Mouse (Mus musculus): ENCODE data around the gene Smg1. TPM values are rescaled to one million over a fixed set of nuclear protein-coding genes. Genes with fewer than 3 reads are reported as not detected.

The Smg1 gene
- polyA plus RNA-seq, 1 experiment from 2014 or later: 10.8 TPM

GRCm38 (mm10) chr7:118251392-118252170, 8.1 kb upstream of the Smg1 start:
- no peak for ATAC-seq
- Histone ChIP-seq H3K36me3 (ENCODE audit: control insufficient read depth, insufficient read depth, low read length) (no peaks in the 10 kb centered on the region), H3K27ac (ENCODE audit: low read length) (peak overlapping the region; percentile 55; the same call in 1 of the 2 replicates), H3K9ac (ENCODE audit: low read depth, low read length) (no peak overlapping the region), H3K9me3 (ENCODE audit: control insufficient read depth, low read length) (no peaks in the 10 kb centered on the region), H3K4me1 (ENCODE audit: control insufficient read depth, insufficient read depth, low read length) (peaks cover 20% of the 10 kb centered on the region; the same call in 1 of the 2 replicates), H3K4me2 (ENCODE audit: low read depth, low read length) (no peak overlapping the region), H3K4me3 (ENCODE audit: low read length) (no peak overlapping the region), H3K27me3 (replicated peaks; ENCODE audit: control insufficient read depth, insufficient read depth, low read length) (no peaks in the 10 kb centered on the region)
- 96% methylated on average over 2 of the region's 2 CpGs for WGBS

- no peak overlapping the region for H3K9ac ChIP-seq (ENCODE audit: low read depth, low read length)
- 57% methylated on average over 4 of the region's 4 CpGs for WGBS
- peaks cover 20% of the 10 kb centered on the region; the same call in 1 of the 2 replicates for H3K4me1 ChIP-seq (ENCODE audit: control insufficient read depth, insufficient read depth, low read length)
- peak; percentile 66 for ATAC-seq
- H3K36me3 ChIP-seq (ENCODE audit: control insufficient read depth, insufficient read depth, low read length): no peaks in the 10 kb centered on the region
- peak overlapping the region; percentile 75 for H3K27ac ChIP-seq (ENCODE audit: low read length)
- H3K9me3 ChIP-seq (ENCODE audit: control insufficient read depth, low read length): no peaks in the 10 kb centered on the region
- H3K4me3 ChIP-seq (ENCODE audit: low read length): no peak overlapping the region
- H3K27me3 ChIP-seq (replicated peaks; ENCODE audit: control insufficient read depth, insufficient read depth, low read length): no peaks in the 10 kb centered on the region
- H3K4me2 ChIP-seq (ENCODE audit: low read depth, low read length): no peak overlapping the region
Measured at GRCm38 (mm10) chr7:118250482-118251160, 7.2 kb upstream of the Smg1 start.

- no peak overlapping the region for H3K4me3 ChIP-seq (ENCODE audit: low read length)
- no peak overlapping the region for H3K27ac ChIP-seq (ENCODE audit: low read length)
- WGBS: 87% methylated on average over 2 of the region's 2 CpGs
- no peaks in the 10 kb centered on the region for H3K36me3 ChIP-seq (ENCODE audit: control insufficient read depth, insufficient read depth, low read length)
- no peaks in the 10 kb centered on the region for H3K9me3 ChIP-seq (ENCODE audit: control insufficient read depth, low read length)
- no peak overlapping the region for H3K9ac ChIP-seq (ENCODE audit: low read depth, low read length)
- peaks cover 20% of the 10 kb centered on the region; the same call in 1 of the 2 replicates for H3K4me1 ChIP-seq (ENCODE audit: control insufficient read depth, insufficient read depth, low read length)
- H3K27me3 ChIP-seq (replicated peaks; ENCODE audit: control insufficient read depth, insufficient read depth, low read length): no peaks in the 10 kb centered on the region
- no peak overlapping the region for H3K4me2 ChIP-seq (ENCODE audit: low read depth, low read length)
- no peak for ATAC-seq
Measured at GRCm38 (mm10) chr7:118249563-118249962, 6.1 kb upstream of the Smg1 start.

GRCm38 (mm10) chr7:118248069-118248468, 4.6 kb upstream of the Smg1 start:
- no peaks in the 10 kb centered on the region for H3K36me3 ChIP-seq (ENCODE audit: control insufficient read depth, insufficient read depth, low read length)
- H3K4me1 ChIP-seq (ENCODE audit: control insufficient read depth, insufficient read depth, low read length): peaks cover 13% of the 10 kb centered on the region; the same call in 1 of the 2 replicates
- no peak overlapping the region for H3K4me3 ChIP-seq (ENCODE audit: low read length)
- no peaks in the 10 kb centered on the region for H3K9me3 ChIP-seq (ENCODE audit: control insufficient read depth, low read length)
- WGBS: 77% methylated on average over 8 of the region's 8 CpGs
- no peak overlapping the region for H3K27ac ChIP-seq (ENCODE audit: low read length)
- ATAC-seq: no peak
- H3K9ac ChIP-seq (ENCODE audit: low read depth, low read length): no peak overlapping the region
- H3K4me2 ChIP-seq (ENCODE audit: low read depth, low read length): no peak overlapping the region
- no peaks in the 10 kb centered on the region for H3K27me3 ChIP-seq (replicated peaks; ENCODE audit: control insufficient read depth, insufficient read depth, low read length)

- no peak for ATAC-seq
- no peak overlapping the region for H3K9ac ChIP-seq (ENCODE audit: low read depth, low read length)
- no peak overlapping the region for H3K4me3 ChIP-seq (ENCODE audit: low read length)
- H3K9me3 ChIP-seq (ENCODE audit: control insufficient read depth, low read length): no peaks in the 10 kb centered on the region
- 0 out of 2 replicates have a peak, but pooled peaks cover 8% of the 10 kb centered on the region for H3K4me1 ChIP-seq (ENCODE audit: control insufficient read depth, insufficient read depth, low read length)
- no peak overlapping the region for H3K4me2 ChIP-seq (ENCODE audit: low read depth, low read length)
- WGBS: 93% methylated on average over 3 of the region's 3 CpGs
- no peaks in the 10 kb centered on the region for H3K36me3 ChIP-seq (ENCODE audit: control insufficient read depth, insufficient read depth, low read length)
- H3K27me3 ChIP-seq (replicated peaks; ENCODE audit: control insufficient read depth, insufficient read depth, low read length): no peaks in the 10 kb centered on the region
- H3K27ac ChIP-seq (ENCODE audit: low read length): no peak overlapping the region
Measured at GRCm38 (mm10) chr7:118245260-118245659, 1.8 kb upstream of the Smg1 start.

GRCm38 (mm10) chr7:118242911-118243412, 508 bp downstream of the Smg1 start:
- H3K4me3 ChIP-seq (ENCODE audit: low read length): peak overlapping the region; percentile 99

GRCm38 (mm10) chr7:118242309-118242708, 1.2 kb downstream of the Smg1 start:
- Histone ChIP-seq H3K4me2 (ENCODE audit: low read depth, low read length) (peak overlapping the region; percentile 65), H3K27me3 (replicated peaks; ENCODE audit: control insufficient read depth, insufficient read depth, low read length) (no peaks in the 10 kb centered on the region), H3K4me3 (ENCODE audit: low read length) (peak overlapping the region; percentile 99), H3K9me3 (ENCODE audit: control insufficient read depth, low read length) (no peaks in the 10 kb centered on the region), H3K36me3 (ENCODE audit: control insufficient read depth, insufficient read depth, low read length) (no peaks in the 10 kb centered on the region), H3K4me1 (ENCODE audit: control insufficient read depth, insufficient read depth, low read length) (peaks cover 3% of the 10 kb centered on the region; the same call in 1 of the 2 replicates), H3K9ac (ENCODE audit: low read depth, low read length) (peak overlapping the region; percentile 99), H3K27ac (ENCODE audit: low read length) (peak overlapping the region; percentile 99)
- no peak for ATAC-seq
- WGBS: 13% methylated on average over 6 of the region's 6 CpGs

More at GRCm38 (mm10) chr7:118242911-118243412, 508 bp downstream of the Smg1 start:
- H3K27ac ChIP-seq (ENCODE audit: low read length): peak overlapping the region; percentile 99
- H3K4me2 ChIP-seq (ENCODE audit: low read depth, low read length): peak overlapping the region; percentile 65
- peak overlapping the region; percentile 99 for H3K9ac ChIP-seq (ENCODE audit: low read depth, low read length)
- H3K27me3 ChIP-seq (replicated peaks; ENCODE audit: control insufficient read depth, insufficient read depth, low read length): no peaks in the 10 kb centered on the region
- no peaks in the 10 kb centered on the region for H3K36me3 ChIP-seq (ENCODE audit: control insufficient read depth, insufficient read depth, low read length)
- H3K9me3 ChIP-seq (ENCODE audit: control insufficient read depth, low read length): no peaks in the 10 kb centered on the region
- peaks cover 4% of the 10 kb centered on the region; the same call in 1 of the 2 replicates for H3K4me1 ChIP-seq (ENCODE audit: control insufficient read depth, insufficient read depth, low read length)
- peak; percentile 64 for ATAC-seq
- WGBS: under 1% methylated on average over 50 of the region's 50 CpGs

- H3K27me3 ChIP-seq (replicated peaks; ENCODE audit: control insufficient read depth, insufficient read depth, low read length): no peaks in the 10 kb centered on the region
- H3K4me1 ChIP-seq (ENCODE audit: control insufficient read depth, insufficient read depth, low read length): peaks cover 3% of the 10 kb centered on the region; the same call in 1 of the 2 replicates
- H3K9me3 ChIP-seq (ENCODE audit: control insufficient read depth, low read length): no peaks in the 10 kb centered on the region
- no peak for ATAC-seq
- no peak overlapping the region for H3K4me2 ChIP-seq (ENCODE audit: low read depth, low read length)
- no peak overlapping the region for H3K9ac ChIP-seq (ENCODE audit: low read depth, low read length)
- no peaks in the 10 kb centered on the region for H3K36me3 ChIP-seq (ENCODE audit: control insufficient read depth, insufficient read depth, low read length)
- no peak overlapping the region for H3K27ac ChIP-seq (ENCODE audit: low read length)
- no peak overlapping the region for H3K4me3 ChIP-seq (ENCODE audit: low read length)
Measured at GRCm38 (mm10) chr7:118240402-118240801, 3.1 kb downstream of the Smg1 start.

GRCm38 (mm10) chr7:118239996-118240395, 3.5 kb downstream of the Smg1 start:
- H3K4me3 ChIP-seq (ENCODE audit: low read length): no peak overlapping the region
- no peaks in the 10 kb centered on the region for H3K36me3 ChIP-seq (ENCODE audit: control insufficient read depth, insufficient read depth, low read length)
- peaks cover 3% of the 10 kb centered on the region; the same call in 1 of the 2 replicates for H3K4me1 ChIP-seq (ENCODE audit: control insufficient read depth, insufficient read depth, low read length)
- ATAC-seq: no peak
- no peak overlapping the region for H3K27ac ChIP-seq (ENCODE audit: low read length)
- no peak overlapping the region for H3K9ac ChIP-seq (ENCODE audit: low read depth, low read length)
- no peak overlapping the region for H3K4me2 ChIP-seq (ENCODE audit: low read depth, low read length)
- H3K27me3 ChIP-seq (replicated peaks; ENCODE audit: control insufficient read depth, insufficient read depth, low read length): no peaks in the 10 kb centered on the region
- WGBS: 81% methylated on average over 5 of the region's 5 CpGs
- H3K9me3 ChIP-seq (ENCODE audit: control insufficient read depth, low read length): no peaks in the 10 kb centered on the region

Measured in intestine, embryonic 16.5 days (tissue).